Mouse (Mus musculus) stomach, postnatal 0 days (tissue): ENCODE data around the gene Eif2ak3.

Source experiments
- CTCF ChIP-seq: IDR thresholded peaks from 2 replicates; pipeline ENCODE4 v1.5.1; 2016; ENCODE audit warnings: antibody characterized with exemption, low read depth, mild to moderate bottlenecking, moderate library complexity
- EP300 ChIP-seq: optimal IDR thresholded peaks from 2 replicates; pipeline ENCODE3; 2016; ENCODE audit warnings: antibody characterized with exemption

DNA sequence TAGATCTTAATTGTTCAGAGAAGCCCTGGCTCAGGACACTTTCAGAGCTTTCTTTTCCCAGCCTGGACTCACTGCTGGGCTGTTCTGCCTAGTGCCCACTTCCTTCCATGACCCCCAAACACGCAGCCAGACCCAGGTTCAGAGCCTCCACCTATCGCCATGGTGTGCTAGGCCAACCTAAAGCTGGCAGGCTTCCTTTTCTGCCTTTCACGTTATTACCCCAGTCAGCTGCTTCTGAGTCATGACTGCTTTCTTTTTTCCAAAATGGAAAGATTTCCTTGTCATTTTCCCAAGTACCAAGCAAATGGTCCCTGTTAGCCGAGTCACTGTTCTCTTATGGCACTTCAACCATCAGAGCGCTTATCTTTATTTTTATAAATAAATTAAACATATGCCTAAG is 4.0 kb upstream of the Eif2ak3 start:
- no peak for TF ChIP-seq CTCF
- TF ChIP-seq EP300 = no peak
